12 mouse cellular contexts compared by ENCODE assay signal in genomic region chr2:163946221-163946620, GRCm38 (mm10). TPM values are rescaled to one million over a fixed set of nuclear protein-coding genes. Genes with fewer than 3 reads are reported as not detected.
DNase-seq lines count a peak whose midpoint lies in the region; ATAC-seq lines count a peak whose summit lies in the region.
"Had no signal": no experiment of that assay in that cellular context is flagged by ENCODE, and none has a peak within 500 bp of the region (broad histone marks: within the 10 kb centered on the region; RNA-seq: fewer than 3 reads in every experiment).

No protein-coding gene starts in this region.

- ATAC-seq in cerebellum, adult (ENCODE audit: insufficient number of reproducible peaks, low FRiP score, low TSS enrichment), result no peak
- ATAC-seq: midbrain, embryonic 15.5 days had no signal

- peak; percentile 26 to 30 for DNase-seq in heart, postnatal 10 days
- DNase-seq in heart, adult 8-10 months (ENCODE audit: low spot score), result no peak
- DNase-seq in right cerebral cortex, adult 18-20 months, result peak; percentile 39
- DNase-seq in right cerebral cortex, postnatal 10 days (ENCODE audit: low spot score in 2 of 2), result no peak
- DNase-seq in adrenal gland, postnatal 10 days, result peak; percentile 84
- no peak for DNase-seq in embryo, embryonic 11 days
- DNase-seq: kidney, postnatal 10 days; layer of hippocampus, postnatal 36 days; liver; thymus, postnatal 25 days had no signal

- intact Hi-C loops in heart, postnatal 10 days (cut with DNase I), result no loop called here

RNA-seq across cellular contexts. Expression of gene Rims4, which starts 27.7 kb away (rescaled TPM):
- total RNA-seq in heart, postnatal 10 days (2021), result under 1 TPM; 0.17 to 0.27 TPM
- 1 to 10 TPM; 1.6 to 2.6 (median 1.8) TPM for total RNA-seq in heart, adult 8-10 months (2022)
- total RNA-seq in adrenal gland, postnatal 10 days (2021), result 10 to 100 TPM; 57.7 to 63.4 TPM

RNA-seq across cellular contexts. Expression of gene Ywhab, which starts 48.5 kb away (rescaled TPM):
- total RNA-seq in heart, postnatal 10 days (2021), result 100 to 1,000 TPM; 138 to 139 TPM
- total RNA-seq in heart, adult 8-10 months (2022), result 10 to 100 TPM; 66.1 to 76.5 (median 72.0) TPM
- 100 to 1,000 TPM; 248 to 255 TPM for total RNA-seq in adrenal gland, postnatal 10 days (2021)

Comparison
In these comparisons a context has a peak if more than half of its experiments do, and no peak if none do; other contexts are left out.
1. DNase-seq: peak in heart, postnatal 10 days (2 of 2), right cerebral cortex, adult 18-20 months (single experiment) and adrenal gland, postnatal 10 days (single experiment); none in heart, adult 8-10 months (single experiment), right cerebral cortex, postnatal 10 days (0 of 2) and embryo, embryonic 11 days (single experiment).
2. RNA of gene Rims4, which starts 27.7 kb away (total RNA-seq): 57.7 to 63.4 TPM in adrenal gland, postnatal 10 days; 1.6 to 2.6 TPM in heart, adult 8-10 months and 0.17 to 0.27 TPM in heart, postnatal 10 days; every median in the first group is over 10 times any median in the second.